Mouse (Mus musculus) CH12.LX (cell line): ENCODE results near the gene Olfr1107. TPM values are rescaled to one million over a fixed set of nuclear protein-coding genes. Genes with fewer than 3 reads are reported as not detected.

Experiments
- DNase-seq: peaks from one replicate; pipeline ENCODE4 v3.0.0-alpha.2; 2013; ENCODE audit errors: extremely low read depth
- H3K27ac ChIP-seq: 2 replicates; pipeline ENCODE4 v1.5.1; 2012; ENCODE audit warnings: low read depth, mild to moderate bottlenecking, control low read depth, moderate library complexity; ENCODE audit not compliant: insufficient read depth
- H3K27me3 ChIP-seq: replicated peaks from 2 replicates; pipeline ENCODE3; 2012; ENCODE audit warnings: inconsistent platforms
- H3K36me3 ChIP-seq, 2 experiments: replicated peaks in 1 of 2; 2 replicates each; pipeline versions ENCODE3 to v1.6.1; 2012; ENCODE audit warnings: inconsistent platforms in 1 of 2, low read length in 1 of 2, mild to moderate bottlenecking in 1 of 2, mixed read lengths in 1 of 2, moderate library complexity in 1 of 2; ENCODE audit not compliant: control insufficient read depth in 1 of 2, insufficient read depth in 1 of 2
- H3K4me1 ChIP-seq, 2 experiments: 2 replicates each; pipeline ENCODE4 v1.6.1; 2012; ENCODE audit warnings: inconsistent platforms in 1 of 2, moderate library complexity in 1 of 2; ENCODE audit not compliant: insufficient read depth in 2 of 2, control insufficient read depth in 1 of 2
- H3K4me2 ChIP-seq: 2 replicates; pipeline ENCODE4 v1.6.1; 2012; ENCODE audit warnings: low read depth, mild to moderate bottlenecking, control low read depth; ENCODE audit not compliant: poor library complexity, insufficient read depth, severe bottlenecking
- H3K4me3 ChIP-seq, 3 experiments: fragments of 150-350 bp in 1 of 3; sonication (generic) in 1 of 3; replicated peaks in 1 of 3; 2 replicates each; pipeline versions ENCODE3 to v1.5.1; 2011 to 2012; ENCODE audit warnings: low read depth in 2 of 3, low read length in 2 of 3, mild to moderate bottlenecking in 2 of 3, moderate library complexity in 2 of 3, control low read depth in 1 of 3, improper control_type of control experiment in 1 of 3, inconsistent platforms in 1 of 3, mixed read lengths in 1 of 3; ENCODE audit not compliant: poor library complexity in 1 of 3
- H3K79me2 ChIP-seq: replicated peaks from 2 replicates; pipeline ENCODE4 v1.6.1; 2012; ENCODE audit warnings: mild to moderate bottlenecking, moderate library complexity; ENCODE audit not compliant: control insufficient read depth, poor library complexity, insufficient read depth, severe bottlenecking; ENCODE audit errors: extremely low read depth
- H3K9ac ChIP-seq: 2 replicates; pipeline ENCODE4 v1.6.1; 2012; ENCODE audit warnings: low read depth, mild to moderate bottlenecking, control low read depth, moderate library complexity; ENCODE audit not compliant: insufficient read depth
- H3K9me3 ChIP-seq: replicated peaks from 2 replicates; pipeline ENCODE3; 2012; ENCODE audit warnings: low read length, inconsistent platforms, mixed read lengths
- BHLHE40 ChIP-seq: IDR thresholded peaks from 2 replicates; pipeline ENCODE4 v1.6.1; 2011; ENCODE audit warnings: mild to moderate bottlenecking, low read depth, low read length, improper control_type of control experiment
- E2F4 ChIP-seq: IDR thresholded peaks from 2 replicates; pipeline ENCODE4 v1.6.1; 2011; ENCODE audit warnings: low read depth, low read length, improper control_type of control experiment; ENCODE audit not compliant: insufficient replicate concordance
- ELF1 ChIP-seq: IDR thresholded peaks from 2 replicates; pipeline ENCODE4 v1.6.1; 2014; ENCODE audit warnings: low read depth, mild to moderate bottlenecking, inconsistent platforms, low read length, improper control_type of control experiment
- EP300 ChIP-seq: IDR thresholded peaks from 2 replicates; pipeline ENCODE4 v1.6.1; 2011; ENCODE audit warnings: low read length, improper control_type of control experiment
- ETS1 ChIP-seq: conservative IDR thresholded peaks from 2 replicates; pipeline ENCODE4 v1.6.1; 2012; ENCODE audit warnings: low read depth, mild to moderate bottlenecking, inconsistent platforms, low read length, improper control_type of control experiment, moderate library complexity
- HCFC1 ChIP-seq: IDR thresholded peaks from 2 replicates; pipeline ENCODE4 v1.6.1; 2012; ENCODE audit warnings: low read depth, mild to moderate bottlenecking, inconsistent platforms, low read length, improper control_type of control experiment
- KAT2A ChIP-seq: IDR thresholded peaks from 2 replicates; pipeline ENCODE4 v1.6.1; 2012; ENCODE audit warnings: low read length, improper control_type of control experiment, inconsistent platforms; ENCODE audit not compliant: insufficient replicate concordance
- MAFK ChIP-seq: IDR thresholded peaks from 2 replicates; pipeline ENCODE4 v1.6.1; 2011; ENCODE audit warnings: low read length, improper control_type of control experiment; ENCODE audit not compliant: insufficient replicate concordance
- MAX ChIP-seq: IDR thresholded peaks from 2 replicates; pipeline ENCODE4 v1.6.1; 2011; ENCODE audit warnings: low read length, improper control_type of control experiment
- MEF2A ChIP-seq: IDR thresholded peaks from 2 replicates; pipeline ENCODE4 v1.6.1; 2014; ENCODE audit warnings: low read depth, mild to moderate bottlenecking, inconsistent platforms, low read length, improper control_type of control experiment, borderline replicate concordance
- MYC ChIP-seq: IDR thresholded peaks from 2 replicates; pipeline ENCODE4 v1.6.1; 2011; ENCODE audit warnings: low read depth, mild to moderate bottlenecking, improper control_type of control experiment, low read length
- NELFE ChIP-seq: IDR thresholded peaks from 2 replicates; pipeline ENCODE4 v1.6.1; 2011; ENCODE audit warnings: low read depth, low read length, improper control_type of control experiment
- PAX5 ChIP-seq: IDR thresholded peaks from 2 replicates; pipeline ENCODE4 v1.6.1; 2012; ENCODE audit warnings: low read length, inconsistent platforms, mixed read lengths
- POLR2A ChIP-seq: IDR thresholded peaks from 2 replicates; pipeline ENCODE4 v1.6.1; 2011; ENCODE audit warnings: low read depth, mild to moderate bottlenecking, improper control_type of control experiment, low read length
- POLR2AphosphoS2 ChIP-seq: IDR thresholded peaks from 2 replicates; pipeline ENCODE4 v1.6.1; 2011; ENCODE audit warnings: low read depth, low read length, improper control_type of control experiment
- SIN3A ChIP-seq: IDR thresholded peaks from 2 replicates; pipeline ENCODE4 v1.6.1; 2012; ENCODE audit warnings: low read length, improper control_type of control experiment, inconsistent platforms
- TBP ChIP-seq: conservative IDR thresholded peaks from 2 replicates; pipeline ENCODE4 v1.6.1; 2011; ENCODE audit warnings: low read depth, low read length, improper control_type of control experiment
- TCF12 ChIP-seq: IDR thresholded peaks from 2 replicates; pipeline ENCODE4 v1.6.1; 2014; ENCODE audit warnings: low read depth, mild to moderate bottlenecking, inconsistent platforms, low read length, improper control_type of control experiment
- USF2 ChIP-seq: conservative IDR thresholded peaks from 2 replicates; pipeline ENCODE4 v1.6.1; 2011; ENCODE audit warnings: low read depth, low read length, improper control_type of control experiment
- ZC3H11A ChIP-seq: IDR thresholded peaks from 2 replicates; pipeline ENCODE4 v1.6.1; 2012; ENCODE audit warnings: low read depth, mild to moderate bottlenecking, inconsistent platforms, low read length, improper control_type of control experiment
- ZMIZ1 ChIP-seq: IDR thresholded peaks from 2 replicates; pipeline ENCODE4 v1.6.1; 2012; ENCODE audit warnings: low read depth, mild to moderate bottlenecking, inconsistent platforms, low read length, improper control_type of control experiment
- dilution Hi-C: fragments of 300-500 bp; cut with MboI; formaldehyde crosslinking; loops from 2 replicates; pipeline ENCODE4 v1.14.3; 2020; ENCODE audit warnings: low sequenced_read_pairs; ENCODE audit not compliant: extremely low pct_unique_long_range_greater_than_20kb, extremely low pct_ligation_motif_present
- in situ Hi-C: fragments of 300-500 bp; cut with MboI; formaldehyde crosslinking; loops from 3 replicates; pipeline ENCODE4 v1.14.3; 2019; ENCODE audit warnings: low sequenced_read_pairs, low pct_ligation_motif_present, low pct_unique_long_range_greater_than_20kb, mixed read lengths
- polyA plus RNA-seq: library from polyadenylated mRNA; unstranded; fragments of >175 nt; gene quantifications from 2 replicates; pipeline ENCODE4 v1.2.1, GENCODE M21; 2012; ENCODE audit warnings: low read depth; ENCODE audit not compliant: insufficient read length
- total RNA-seq, 2 experiments: library from RNA; depleted of rRNA; stranded (reverse); fragments of 300-350 nt in 1 of 2; fragments of >200 nt in 1 of 2; gene quantifications; 2 replicates each; pipeline ENCODE4 v1.2.3; 2012 to 2014

Olfr1107 gene
- not detected in 2 replicates for total RNA-seq (2012; rRNA removed)
- not detected in 2 replicates for total RNA-seq (2014; rRNA removed)
- polyA plus RNA-seq, result not detected in 2 replicates

GRCm38 (mm10) chr2:87075717-87076116, at the start of gene Olfr1107:
Gene Olfr1107, minus strand, starts transcription at chr2:87075817.
- H3K4me2 ChIP-seq, result no peak within 1 kb of the TSS
- dilution Hi-C loops, result no loop called here
- in situ Hi-C loops, result no loop called here

GRCm38 (mm10) chr2:87114467-87114866, 38.9 kb upstream of the Olfr1107 start, which contains the start of gene Olfr259:
Gene Olfr259, minus strand, starts transcription at chr2:87114567.
- Histone ChIP-seq H3K4me2 (no peak within 1 kb of the TSS), H3K79me2 (no peaks in the 10 kb centered on the region), H3K27me3 (no peaks in the 10 kb centered on the region), H3K9me3 (peaks cover 15% of the 10 kb centered on the region), H3K4me1 (no peaks in the 10 kb centered on the region), H3K27ac (no peak within 1 kb of the TSS), H3K9ac (no peak within 1 kb of the TSS), H3K36me3 (no peaks in the 10 kb centered on the region), H3K4me3 (no peak within 1 kb of the TSS)
- no peak for DNase-seq
- dilution Hi-C loops, result no loop called here
- TF ChIP-seq ZC3H11A (no peak), MAX (no peak), MYC (no peak), POLR2AphosphoS2 (no peak), KAT2A (no peak), ZMIZ1 (no peak), POLR2A (no peak), SIN3A (no peak), E2F4 (no peak), TBP (no peak), BHLHE40 (no peak), USF2 (no peak), TCF12 (no peak), PAX5 (no peak)
- in situ Hi-C loops, result no loop called here

More at GRCm38 (mm10) chr2:87075717-87076116, at the start of gene Olfr1107:
- no peak for TF ChIP-seq ZMIZ1
- TF ChIP-seq EP300, result no peak
- TF ChIP-seq MAFK, result no peak
- no peak for TF ChIP-seq ETS1
- TF ChIP-seq TBP, result no peak
- TF ChIP-seq NELFE, result no peak
- no peak for TF ChIP-seq MEF2A
- TF ChIP-seq HCFC1, result no peak
- no peak for TF ChIP-seq PAX5
- TF ChIP-seq ELF1, result no peak
- DNase-seq, result no peak
- Histone ChIP-seq H3K4me3 (no peak within 1 kb of the TSS), H3K79me2 (no peaks in the 10 kb centered on the region), H3K9me3 (peaks cover 7% of the 10 kb centered on the region), H3K9ac (no peak within 1 kb of the TSS), H3K36me3 (no peaks in the 10 kb centered on the region), H3K27me3 (no peaks in the 10 kb centered on the region), H3K27ac (no peak within 1 kb of the TSS), H3K4me1 (no peaks in the 10 kb centered on the region)
